Mouse (Mus musculus) E14TG2a.4 (cell line): ENCODE results near the gene Psmd3.
A peak's percentile ranks its signal among the peaks of the same experiment; 100 is the strongest.

Experiments
- H3K27me3 ChIP-seq: 2 replicates; pipeline ENCODE4 v1.6.1; 2014; ENCODE audit warnings: low read length, control low read depth; ENCODE audit not compliant: insufficient read depth
- H3K36me3 ChIP-seq: 2 replicates; pipeline ENCODE4 v1.6.1; 2014; ENCODE audit warnings: low read length, control low read depth; ENCODE audit not compliant: insufficient read depth
- H3K4me1 ChIP-seq: replicated peaks from 2 replicates; pipeline ENCODE4 v1.6.1; 2014; ENCODE audit warnings: low read depth, low read length, control low read depth
- H3K4me3 ChIP-seq: replicated peaks from 2 replicates; pipeline ENCODE4 v1.5.1; 2014; ENCODE audit warnings: mild to moderate bottlenecking, low read length
- H3K9me3 ChIP-seq: 2 replicates; pipeline ENCODE4 v1.6.1; 2014; ENCODE audit warnings: low read length, control low read depth
- CTCF ChIP-seq: conservative IDR thresholded peaks from 2 replicates; pipeline ENCODE4 v1.5.1; 2014; ENCODE audit warnings: low read length
- NANOG ChIP-seq: IDR thresholded peaks from 2 replicates; pipeline ENCODE4 v1.6.1; 2014; ENCODE audit warnings: borderline replicate concordance, low read length, mixed read lengths
- POU5F1 ChIP-seq: IDR thresholded peaks from 2 replicates; pipeline ENCODE4 v1.6.1; 2014; ENCODE audit warnings: low read length, borderline replicate concordance

Psmd3 gene

GRCm38 (mm10) chr11:98696454-98697216 lies 14.3 kb downstream of the Psmd3 start:
- Histone ChIP-seq H3K36me3 (peaks cover 58% of the 10 kb centered on the region), H3K9me3 (no peaks in the 10 kb centered on the region), H3K27me3 (peaks cover 12% of the 10 kb centered on the region), H3K4me1 (peaks cover 73% of the 10 kb centered on the region), H3K4me3 (no peak overlapping the region)
- no peak for TF ChIP-seq CTCF

GRCm38 (mm10) chr11:98697225-98697624 lies 14.9 kb downstream of the Psmd3 start:
- peaks cover 15% of the 10 kb centered on the region for H3K27me3 ChIP-seq

GRCm38 (mm10) chr11:98698849-98699640 lies 16.7 kb downstream of the Psmd3 start:
- no peaks in the 10 kb centered on the region for H3K9me3 ChIP-seq
- H3K4me3 ChIP-seq, result no peak overlapping the region
- no peak for TF ChIP-seq NANOG
- TF ChIP-seq POU5F1, result no peak
- no peak for TF ChIP-seq CTCF
- H3K36me3 ChIP-seq, result peaks cover 37% of the 10 kb centered on the region
- peaks cover 53% of the 10 kb centered on the region for H3K4me1 ChIP-seq
- peaks cover 18% of the 10 kb centered on the region for H3K27me3 ChIP-seq

More at GRCm38 (mm10) chr11:98697225-98697624, 14.9 kb downstream of the Psmd3 start:
- peaks cover 52% of the 10 kb centered on the region for H3K36me3 ChIP-seq
- TF ChIP-seq POU5F1 (no peak), CTCF (no peak), NANOG (no peak)
- H3K4me3 ChIP-seq, result no peak overlapping the region
- H3K9me3 ChIP-seq, result no peaks in the 10 kb centered on the region
- peaks cover 68% of the 10 kb centered on the region for H3K4me1 ChIP-seq

GRCm38 (mm10) chr11:98699911-98700310 lies 17.6 kb downstream of the Psmd3 start:
- Histone ChIP-seq H3K9me3 (no peaks in the 10 kb centered on the region), H3K4me1 (peaks cover 53% of the 10 kb centered on the region), H3K36me3 (peaks cover 37% of the 10 kb centered on the region), H3K4me3 (no peak overlapping the region), H3K27me3 (peaks cover 18% of the 10 kb centered on the region)
- TF ChIP-seq NANOG (no peak), CTCF (peak; percentile 62; the same call in 1 of the 2 replicates), POU5F1 (no peak)

DNA sequence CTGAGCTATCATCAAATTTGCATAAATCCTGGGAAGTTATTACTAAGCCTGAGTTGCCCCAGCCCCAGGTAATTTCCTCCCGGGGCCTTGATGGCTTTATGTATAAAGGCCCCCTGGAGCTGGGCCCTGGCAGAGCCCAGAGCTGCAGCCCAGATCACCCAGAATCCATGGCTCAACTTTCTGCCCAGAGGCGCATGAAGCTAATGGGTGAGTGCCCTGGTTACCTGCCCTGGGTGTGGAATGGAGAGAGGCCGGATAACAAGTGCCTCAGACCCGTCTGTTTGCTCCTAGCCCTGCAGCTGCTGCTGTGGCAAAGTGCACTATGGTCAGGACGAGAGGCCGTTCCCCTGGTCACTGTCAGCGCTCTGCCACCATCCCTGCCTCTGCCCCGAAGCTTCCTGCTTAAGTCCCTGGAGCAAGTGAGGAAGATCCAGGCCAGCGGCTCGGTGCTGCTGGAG lies 18.9 kb downstream of the Psmd3 start, which contains the start of gene Csf3:
Gene Csf3 (plus strand): TSS at position 51 of the 458 bp plus-strand sequence.
- H3K9me3 ChIP-seq, result no peaks in the 10 kb centered on the region
- TF ChIP-seq NANOG, result no peak
- no peak for TF ChIP-seq POU5F1
- TF ChIP-seq CTCF, result no peak
- peaks cover 18% of the 10 kb centered on the region for H3K27me3 ChIP-seq
- H3K4me3 ChIP-seq, result no peak within 1 kb of the TSS
- H3K4me1 ChIP-seq, result peaks cover 48% of the 10 kb centered on the region
- peaks cover 37% of the 10 kb centered on the region for H3K36me3 ChIP-seq

DNA sequence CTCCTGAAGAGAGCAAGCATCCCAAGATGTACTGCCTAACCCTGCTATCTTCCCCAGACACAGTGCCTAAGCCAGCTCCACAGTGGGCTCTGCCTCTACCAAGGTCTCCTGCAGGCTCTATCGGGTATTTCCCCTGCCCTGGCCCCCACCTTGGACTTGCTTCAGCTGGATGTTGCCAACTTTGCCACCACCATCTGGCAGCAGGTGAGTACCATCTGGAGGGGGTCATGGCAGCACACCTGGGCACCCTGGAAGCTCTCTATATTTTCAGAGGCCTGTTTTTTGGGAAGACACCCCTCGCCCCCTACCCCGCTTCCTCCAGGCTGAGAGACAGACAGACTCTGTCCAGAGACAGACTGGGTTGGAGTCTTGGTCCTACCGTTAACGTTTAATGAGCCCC lies 20.0 kb downstream of the Psmd3 start:
- peaks cover 18% of the 10 kb centered on the region for H3K27me3 ChIP-seq
- H3K4me1 ChIP-seq, result peaks cover 41% of the 10 kb centered on the region
- TF ChIP-seq POU5F1, result no peak
- no peaks in the 10 kb centered on the region for H3K9me3 ChIP-seq
- H3K4me3 ChIP-seq, result no peak overlapping the region
- peaks cover 37% of the 10 kb centered on the region for H3K36me3 ChIP-seq

- Histone ChIP-seq H3K4me3 (no peak overlapping the region), H3K4me1 (peaks cover 67% of the 10 kb centered on the region), H3K27me3 (peaks cover 18% of the 10 kb centered on the region), H3K9me3 (no peaks in the 10 kb centered on the region), H3K36me3 (peaks cover 63% of the 10 kb centered on the region)
- TF ChIP-seq CTCF (no peak), POU5F1 (no peak), NANOG (no peak)
Measured at GRCm38 (mm10) chr11:98705021-98705420, 22.7 kb downstream of the Psmd3 start.

DNA sequence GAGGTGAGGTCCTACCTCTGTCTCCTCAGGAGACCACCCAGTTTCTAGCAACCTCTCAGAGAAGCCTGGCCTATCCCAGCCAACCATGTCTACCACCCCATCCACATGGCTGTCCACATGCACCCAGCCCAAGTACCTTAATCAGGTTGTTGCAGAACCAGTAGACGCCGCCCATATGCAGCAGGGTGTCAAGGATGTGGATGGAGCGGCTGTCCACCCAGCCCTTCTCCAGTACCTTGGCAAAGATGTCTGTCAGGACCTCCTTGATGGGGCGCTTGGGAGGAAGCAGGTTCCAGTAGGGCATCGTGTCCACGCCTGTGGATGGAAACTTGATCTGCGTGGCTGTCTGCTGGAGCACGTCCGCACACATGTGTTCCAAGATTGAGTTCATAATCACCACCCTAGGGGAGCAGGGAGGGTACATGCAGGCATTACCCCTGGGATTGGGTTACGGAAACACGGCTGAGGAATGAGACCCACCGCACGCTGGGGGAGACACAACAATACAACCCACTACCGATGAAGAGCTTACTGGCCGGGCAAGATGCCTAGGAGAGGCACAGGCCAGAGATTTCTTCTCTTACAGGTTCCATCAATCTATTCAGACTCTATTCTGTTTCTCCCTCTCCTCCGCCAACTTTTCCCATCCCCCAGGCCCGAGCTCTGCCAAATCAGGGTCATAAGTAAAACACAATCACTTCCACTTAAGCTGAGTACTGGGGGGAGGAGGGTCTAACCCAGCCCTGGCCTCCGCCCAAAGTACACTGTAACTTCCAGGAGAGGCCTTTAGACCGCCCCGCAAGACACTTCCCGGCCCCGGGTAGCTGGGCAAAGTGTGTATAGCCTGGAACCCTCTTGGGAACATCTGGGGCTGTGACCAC lies 25.3 kb downstream of the Psmd3 start:
- 0 out of 2 replicates have a peak overlapping the region, but pooled peaks have one; percentile 20 for H3K4me3 ChIP-seq
- H3K27me3 ChIP-seq, result no peaks in the 10 kb centered on the region
- H3K9me3 ChIP-seq, result no peaks in the 10 kb centered on the region
- peaks cover 86% of the 10 kb centered on the region for H3K36me3 ChIP-seq
- peaks cover 69% of the 10 kb centered on the region for H3K4me1 ChIP-seq
- TF ChIP-seq CTCF (no peak), POU5F1 (no peak), NANOG (no peak)
